Mouse (Mus musculus) limb, embryonic 11.5 days (tissue): ENCODE data around the gene Asb16. TPM values are rescaled to one million over a fixed set of nuclear protein-coding genes. Genes with fewer than 3 reads are reported as not detected.

ENCODE experiments used
- ATAC-seq: fragments of 200-750 bp; cut with Nextera tagmentation; 2 replicates; pipeline ENCODE4 v1.8.0; 2017; ENCODE audit warnings: low read depth; ENCODE audit not compliant: insufficient number of reproducible peaks, low FRiP score, low TSS enrichment
- DNase-seq: peaks from one replicate; pipeline ENCODE4 v3.0.0-alpha.2; 2015; ENCODE audit warnings: low spot score
- H3K27ac ChIP-seq: fragments of 300-500 bp; sonication (generic); replicated peaks from 2 replicates; pipeline ENCODE4 v1.5.1; 2014; ENCODE audit warnings: low read depth, mild to moderate bottlenecking, low read length
- H3K27me3 ChIP-seq: fragments of 300-500 bp; sonication (generic); 2 replicates; pipeline ENCODE4 v1.6.1; 2014; ENCODE audit warnings: mild to moderate bottlenecking, low read length, mixed read lengths; ENCODE audit not compliant: control insufficient read depth, insufficient read depth
- H3K36me3 ChIP-seq: fragments of 300-500 bp; sonication (generic); 2 replicates; pipeline ENCODE4 v1.6.1; 2014; ENCODE audit warnings: mild to moderate bottlenecking, low read length, moderate library complexity, mixed read lengths; ENCODE audit not compliant: control insufficient read depth, insufficient read depth
- H3K4me1 ChIP-seq: fragments of 300-500 bp; sonication (generic); 2 replicates; pipeline ENCODE4 v1.6.1; 2014; ENCODE audit warnings: low read length, mixed read lengths; ENCODE audit not compliant: control insufficient read depth, insufficient read depth
- H3K4me2 ChIP-seq: fragments of 300-500 bp; sonication (generic); 2 replicates; pipeline ENCODE4 v1.6.1; 2014; ENCODE audit warnings: low read depth, mild to moderate bottlenecking, moderate library complexity; ENCODE audit not compliant: severe bottlenecking
- H3K4me3 ChIP-seq: fragments of 300-500 bp; sonication (generic); 2 replicates; pipeline ENCODE4 v1.5.1; 2014; ENCODE audit warnings: low read depth, low read length
- H3K9ac ChIP-seq: fragments of 300-500 bp; sonication (generic); 2 replicates; pipeline ENCODE4 v1.6.1; 2014; ENCODE audit warnings: mild to moderate bottlenecking, low read length
- H3K9me3 ChIP-seq: fragments of 300-500 bp; sonication (generic); 2 replicates; pipeline ENCODE4 v1.6.1; 2016; ENCODE audit warnings: low read length; ENCODE audit not compliant: control insufficient read depth
- WGBS: fragments of 180-500 bp; shearing (Covaris S2); extraction: QIAGEN DNeasy Blood & Tissue Kit; methylation state at CpG from one replicate; pipeline ENCODE4 v1.1.7; 2014; 5-methylcytosine and 5-hydroxymethylcytosine counted together
- polyA plus RNA-seq: library from polyadenylated mRNA; unstranded; fragments of >200 nt; fragmentation: Nextera tagmentation; extraction: Ambion mirVana; gene quantifications from 2 replicates; pipeline ENCODE4 v1.2.1, GENCODE M21; 2014

Gene Asb16
- polyA plus RNA-seq, 1 experiment from 2014 or later = 0.33 TPM

DNA sequence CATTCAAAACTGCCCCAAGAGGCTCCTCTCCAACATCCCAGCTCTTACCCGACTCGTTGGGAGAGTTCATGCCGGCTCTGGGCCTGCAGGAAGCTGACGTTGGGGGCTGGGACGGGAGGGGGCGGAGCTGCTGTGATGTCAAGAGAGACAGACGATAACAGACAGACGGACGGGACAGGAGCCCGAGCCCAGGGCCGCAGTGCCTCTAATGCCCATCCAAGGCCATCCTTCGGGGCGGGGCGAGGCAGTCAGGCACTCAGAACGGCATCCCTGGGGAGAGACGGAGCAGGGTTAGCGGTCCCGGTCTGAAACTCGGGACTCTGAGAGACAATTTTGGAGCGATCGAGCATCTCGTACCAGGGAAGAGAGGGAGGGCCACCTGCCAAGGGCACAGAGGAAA, 43.9 kb upstream of the Asb16 start:
- Histone ChIP-seq H3K4me3 (no peak overlapping the region), H3K4me2 (peak overlapping the region; percentile 33), H3K27me3 (peaks cover 5% of the 10 kb centered on the region; the same call in 1 of the 2 replicates), H3K9ac (0 out of 2 replicates have a peak overlapping the region, but pooled peaks have one; percentile 9), H3K4me1 (peaks cover 42% of the 10 kb centered on the region), H3K27ac (no peak overlapping the region), H3K9me3 (no peaks in the 10 kb centered on the region), H3K36me3 (no peaks in the 10 kb centered on the region)
- DNase-seq (no peak), ATAC-seq (no peak)
- WGBS = 11% methylated on average over 22 of the region's 22 CpGs

DNA sequence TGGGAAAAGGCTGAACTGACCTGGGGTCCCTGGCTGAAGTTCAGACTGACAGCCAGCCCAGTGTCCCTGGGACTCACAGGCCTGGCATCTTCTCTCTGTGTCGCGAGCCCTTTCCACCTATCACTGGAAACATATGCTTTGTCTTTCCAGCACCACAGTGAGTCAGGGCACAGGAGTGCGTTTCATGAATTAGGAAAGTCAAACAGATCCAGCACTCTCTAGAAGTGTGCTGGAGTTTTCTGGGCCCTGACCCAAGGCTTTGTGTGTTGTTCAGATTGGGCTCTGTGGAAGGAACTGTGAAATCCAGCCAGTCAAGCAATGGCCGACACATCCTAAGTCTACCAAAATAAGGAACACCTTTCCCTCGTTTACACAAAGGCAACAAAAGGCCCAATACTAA, 43.3 kb upstream of the Asb16 start:
- peaks cover 5% of the 10 kb centered on the region; the same call in 1 of the 2 replicates for H3K27me3 ChIP-seq
- WGBS = 68% methylated on average over 5 of the region's 5 CpGs
- H3K9ac ChIP-seq = 0 out of 2 replicates have a peak overlapping the region, but pooled peaks have one; percentile 9
- H3K4me2 ChIP-seq = no peak overlapping the region
- no peaks in the 10 kb centered on the region for H3K9me3 ChIP-seq
- ATAC-seq (no peak), DNase-seq (no peak)
- H3K36me3 ChIP-seq = no peaks in the 10 kb centered on the region
- H3K27ac ChIP-seq = no peak overlapping the region
- peaks cover 37% of the 10 kb centered on the region for H3K4me1 ChIP-seq
- H3K4me3 ChIP-seq = no peak overlapping the region

DNA sequence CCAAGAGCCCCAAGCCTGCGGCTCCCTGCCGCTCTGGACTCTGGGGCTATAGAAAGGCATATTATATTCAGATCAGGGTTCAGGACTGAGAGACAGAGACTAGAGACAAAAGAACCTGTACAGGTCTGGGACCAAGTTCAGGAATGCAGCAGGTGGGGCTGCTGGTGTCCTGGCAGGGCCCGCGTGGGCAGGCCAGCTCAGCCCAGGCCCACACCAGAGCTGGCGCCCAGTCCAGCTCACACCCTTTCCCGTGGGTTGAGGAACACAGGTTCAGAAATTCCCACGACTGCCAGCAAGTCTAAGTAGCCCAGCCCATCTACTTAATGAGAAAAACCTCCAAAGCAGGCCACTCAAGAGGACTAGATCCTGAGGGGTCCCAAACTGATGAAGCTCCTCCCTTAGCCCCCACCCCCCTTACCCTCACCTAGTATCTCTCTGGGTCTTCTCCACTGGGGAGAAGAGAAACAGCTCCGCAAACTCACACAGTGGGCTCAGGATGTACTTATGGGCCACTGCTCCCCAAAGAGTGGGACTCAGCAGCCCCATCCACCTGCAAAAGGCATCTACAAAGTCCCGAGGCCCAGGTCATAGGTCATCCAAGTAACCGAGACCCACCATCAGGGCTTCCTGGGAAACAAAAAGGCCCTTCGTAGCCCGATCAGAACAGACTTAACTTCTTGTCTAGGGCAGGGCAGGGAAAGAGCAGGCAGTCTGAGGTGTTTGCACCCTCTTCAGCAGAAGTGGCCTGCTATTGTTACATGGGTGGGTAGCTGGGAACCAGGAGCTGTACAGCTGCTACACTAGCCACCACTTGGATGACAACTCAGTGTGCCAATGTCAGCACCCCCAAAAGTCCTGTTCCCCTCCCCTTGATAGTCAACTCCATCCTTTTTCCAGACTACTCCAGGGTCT, 42.2 kb upstream of the Asb16 start:
- H3K4me2 ChIP-seq = no peak overlapping the region
- H3K27me3 ChIP-seq = peaks cover 5% of the 10 kb centered on the region; the same call in 1 of the 2 replicates
- H3K9me3 ChIP-seq = no peaks in the 10 kb centered on the region
- H3K27ac ChIP-seq = no peak overlapping the region
- no peak for ATAC-seq
- H3K36me3 ChIP-seq = no peaks in the 10 kb centered on the region
- no peak for DNase-seq
- H3K9ac ChIP-seq = no peak overlapping the region
- H3K4me1 ChIP-seq = peaks cover 36% of the 10 kb centered on the region
- H3K4me3 ChIP-seq = no peak overlapping the region
- WGBS = 78% methylated on average over 12 of the region's 12 CpGs

GRCm38 (mm10) chr11:102227270-102228190, 41.0 kb upstream of the Asb16 start:
- Histone ChIP-seq H3K9ac (0 out of 2 replicates have a peak overlapping the region, but pooled peaks have one; percentile 7), H3K27me3 (peaks cover 5% of the 10 kb centered on the region; the same call in 1 of the 2 replicates), H3K4me2 (peak overlapping the region; percentile 75), H3K9me3 (no peaks in the 10 kb centered on the region), H3K4me3 (no peak overlapping the region), H3K27ac (no peak overlapping the region), H3K4me1 (peaks cover 33% of the 10 kb centered on the region), H3K36me3 (no peaks in the 10 kb centered on the region)
- ATAC-seq (no peak), DNase-seq (no peak)
- WGBS = 24% methylated on average over 12 of the region's 12 CpGs

DNA sequence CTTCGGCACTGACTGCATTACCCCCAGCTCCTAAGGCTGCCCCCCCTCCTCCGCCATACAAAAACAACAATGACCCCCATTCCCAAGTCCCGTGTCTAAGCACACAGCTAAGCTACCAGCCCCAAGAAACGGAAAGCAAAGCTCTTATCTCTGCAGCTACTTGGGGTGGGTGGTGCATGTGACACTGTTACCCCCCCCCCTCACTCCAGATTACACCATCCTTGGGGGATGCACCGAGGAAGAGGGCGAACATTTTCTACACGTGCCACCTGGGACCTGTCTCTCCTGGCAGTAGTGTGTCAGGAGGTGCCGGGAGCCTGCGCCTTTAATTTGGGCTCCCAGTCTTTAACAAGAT, 40.4 kb upstream of the Asb16 start:
- no peak overlapping the region for H3K4me3 ChIP-seq
- H3K4me2 ChIP-seq = peak overlapping the region; percentile 75
- no peak overlapping the region for H3K27ac ChIP-seq
- H3K9ac ChIP-seq = no peak overlapping the region
- ATAC-seq (no peak), DNase-seq (no peak)
- 42% methylated on average over 9 of the region's 9 CpGs for WGBS
- peaks cover 5% of the 10 kb centered on the region; the same call in 1 of the 2 replicates for H3K27me3 ChIP-seq
- no peaks in the 10 kb centered on the region for H3K36me3 ChIP-seq
- H3K9me3 ChIP-seq = no peaks in the 10 kb centered on the region
- peaks cover 33% of the 10 kb centered on the region for H3K4me1 ChIP-seq

- DNase-seq = no peak
- no peaks in the 10 kb centered on the region for H3K9me3 ChIP-seq
- 22% methylated on average over 7 of the region's 7 CpGs for WGBS
- H3K27me3 ChIP-seq = peaks cover 5% of the 10 kb centered on the region; the same call in 1 of the 2 replicates
- H3K36me3 ChIP-seq = no peaks in the 10 kb centered on the region
- H3K4me1 ChIP-seq = peaks cover 33% of the 10 kb centered on the region
- peak overlapping the region; percentile 75 for H3K4me3 ChIP-seq
- ATAC-seq = no peak
- no peak overlapping the region for H3K9ac ChIP-seq
- peak overlapping the region; percentile 75; the same call in 1 of the 2 replicates for H3K4me2 ChIP-seq
- no peak overlapping the region for H3K27ac ChIP-seq
Measured at GRCm38 (mm10) chr11:102228646-102229268, 39.8 kb upstream of the Asb16 start.

DNA sequence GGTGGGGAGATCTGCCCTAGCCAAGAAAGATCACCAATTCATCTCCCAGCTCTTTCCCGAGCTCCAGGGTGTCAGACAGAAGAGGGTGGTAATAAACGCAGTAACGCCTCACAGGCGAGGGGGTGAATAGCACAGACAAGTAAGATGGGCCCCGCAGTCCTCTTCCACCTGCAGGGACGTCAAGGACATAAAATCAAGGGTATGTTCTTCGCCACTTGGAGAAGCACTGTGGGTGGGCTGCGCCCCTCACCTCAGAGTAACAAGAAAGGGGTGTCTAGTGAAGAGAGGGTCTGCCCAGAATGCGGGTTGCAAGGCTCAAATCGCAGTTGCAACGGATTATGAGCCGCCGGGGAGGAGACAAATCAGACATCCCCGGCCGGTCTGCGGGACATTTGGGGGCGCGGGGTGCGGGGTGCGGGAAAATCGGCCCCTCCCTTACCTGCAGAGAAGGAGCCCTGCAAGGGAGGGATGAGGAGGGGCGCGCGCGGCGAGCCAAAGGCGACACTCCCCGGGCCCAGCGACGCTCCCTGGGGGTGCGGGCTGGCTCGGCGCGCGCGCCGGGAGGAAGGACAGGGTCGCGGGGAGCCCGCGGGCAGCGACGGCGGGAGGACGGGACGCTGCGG, 39.1 kb upstream of the Asb16 start:
- H3K4me3 ChIP-seq = peak overlapping the region; percentile 75
- peak; percentile 22; the same call in 1 of the 2 replicates for ATAC-seq
- peaks cover 30% of the 10 kb centered on the region for H3K4me1 ChIP-seq
- WGBS = under 1% methylated on average over 30 of the region's 47 CpGs
- no peak overlapping the region for H3K27ac ChIP-seq
- H3K4me2 ChIP-seq = peak overlapping the region; percentile 75
- peaks cover 5% of the 10 kb centered on the region; the same call in 1 of the 2 replicates for H3K27me3 ChIP-seq
- H3K36me3 ChIP-seq = no peaks in the 10 kb centered on the region
- DNase-seq = no peak
- no peaks in the 10 kb centered on the region for H3K9me3 ChIP-seq
- peak overlapping the region; percentile 74 for H3K9ac ChIP-seq
